Mouse (Mus musculus) adrenal gland (tissue): ENCODE measurements at regions not wholly inside any gene's neighbourhood (a gene's known extent, or its start where the extent isn't known, plus 50 kb on each side); places are given as distances from the start of the nearest gene placed in this dataset.
"Not testable (repeated sequence)": the region's sequence is repeated elsewhere in the genome, so short reads cannot be mapped to it uniquely, and the experiment has no call there.

Experiments
- intact Hi-C: fragments of 180-260 bp; cut with DNase I; formaldehyde crosslinking; loops from one replicate; pipeline ENCODE4 v1.15.1; 2025

DNA sequence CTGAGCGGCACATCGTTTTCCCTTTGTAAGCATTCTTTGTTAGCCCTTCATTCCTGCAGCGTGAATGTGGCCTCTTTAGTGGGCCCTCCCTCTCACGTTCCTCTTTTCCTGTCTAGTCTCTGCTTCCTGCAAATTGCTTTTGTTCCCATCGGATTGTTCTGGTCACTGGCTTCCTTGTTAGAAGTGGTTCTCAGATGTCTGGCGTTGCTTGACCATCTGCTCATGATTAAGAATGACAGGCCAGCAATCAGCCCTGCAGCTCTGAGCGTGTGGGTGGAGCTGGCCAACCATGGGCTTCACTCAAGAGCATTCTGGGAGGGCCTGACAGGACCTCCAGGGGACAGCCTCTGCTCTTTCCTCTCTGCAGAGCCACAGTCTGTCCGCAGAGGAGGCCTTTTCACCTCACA is 297.5 kb downstream of the Eipr1 start:
- intact Hi-C loops: no loop called here

DNA sequence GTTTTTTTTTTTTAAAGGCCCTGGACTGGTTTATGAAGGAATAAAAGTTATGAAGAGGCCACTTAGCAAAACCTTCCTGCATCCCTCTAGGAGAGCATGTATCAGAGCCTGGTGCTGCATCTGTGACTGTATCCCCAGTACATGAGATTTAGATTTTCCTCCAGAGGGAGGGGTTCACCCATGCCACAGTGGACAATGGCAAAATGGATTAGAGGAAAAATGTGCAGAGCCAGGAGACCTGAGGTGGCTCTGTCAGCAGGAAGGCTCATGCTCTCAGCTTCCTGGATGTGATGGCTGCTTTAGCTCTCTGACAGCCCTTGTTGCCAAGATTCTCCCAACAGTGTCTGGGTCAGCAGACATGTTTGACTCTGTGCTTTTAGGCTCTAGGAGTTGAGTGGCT is 298.2 kb downstream of the Eipr1 start:
- intact Hi-C loops: no loop called here

GRCm38 (mm10) chr12:29050516-29051251 is 299.1 kb downstream of the Eipr1 start:
- intact Hi-C loops: no loop called here

DNA sequence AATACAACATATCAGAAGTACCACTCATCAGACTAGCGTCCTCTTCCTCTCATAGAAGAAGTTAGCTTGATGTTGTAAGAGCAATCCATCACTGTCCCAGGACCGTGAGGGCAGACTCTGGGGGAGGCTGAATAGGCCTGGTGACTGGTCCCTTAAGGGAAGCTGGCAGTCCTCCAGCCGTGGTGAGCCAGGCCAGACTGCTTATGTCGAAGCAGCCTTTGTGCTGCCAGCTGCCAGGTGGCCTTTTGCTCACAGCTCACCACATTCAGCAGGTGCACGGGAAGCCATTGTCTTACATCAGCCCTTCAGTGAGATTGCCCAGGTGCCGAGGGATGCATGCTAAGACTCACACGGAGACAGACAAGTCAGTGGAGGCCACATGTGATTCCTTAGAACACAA is 302.8 kb downstream of the Eipr1 start:
- intact Hi-C loops: no loop called here

DNA sequence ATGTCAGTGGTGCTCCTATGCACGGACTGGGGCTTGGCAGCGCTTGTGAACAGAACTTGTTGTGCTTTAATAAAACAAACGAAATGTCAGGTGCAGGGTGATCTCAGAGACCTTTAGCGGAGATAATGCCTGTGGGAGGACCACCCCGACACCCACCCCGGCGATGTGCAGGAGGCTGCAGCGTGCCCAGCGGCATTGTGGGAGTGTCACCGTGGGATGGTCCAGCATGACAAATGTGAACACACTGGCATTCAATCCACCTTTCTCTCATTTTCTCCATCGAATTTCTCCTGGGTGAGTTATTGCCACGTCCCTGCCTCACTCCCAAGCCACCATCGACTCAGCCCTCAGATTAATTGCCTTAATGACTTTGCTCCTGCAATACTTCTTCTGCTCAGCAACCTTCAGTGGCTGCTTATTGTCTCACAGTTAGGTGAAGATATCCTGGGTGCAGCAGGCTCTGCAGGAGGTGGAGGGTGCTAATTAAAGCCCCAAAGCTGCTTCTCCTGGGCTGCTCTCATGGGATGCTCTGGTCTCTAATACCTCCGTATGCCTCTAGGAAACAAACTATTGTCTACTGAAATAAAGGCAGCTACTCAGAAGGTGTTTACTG is 310.5 kb downstream of the Eipr1 start:
- intact Hi-C loops: no loop called here

- intact Hi-C loops: no loop called here
Measured at GRCm38 (mm10) chr12:29062801-29063200, 311.2 kb downstream of the Eipr1 start.

DNA sequence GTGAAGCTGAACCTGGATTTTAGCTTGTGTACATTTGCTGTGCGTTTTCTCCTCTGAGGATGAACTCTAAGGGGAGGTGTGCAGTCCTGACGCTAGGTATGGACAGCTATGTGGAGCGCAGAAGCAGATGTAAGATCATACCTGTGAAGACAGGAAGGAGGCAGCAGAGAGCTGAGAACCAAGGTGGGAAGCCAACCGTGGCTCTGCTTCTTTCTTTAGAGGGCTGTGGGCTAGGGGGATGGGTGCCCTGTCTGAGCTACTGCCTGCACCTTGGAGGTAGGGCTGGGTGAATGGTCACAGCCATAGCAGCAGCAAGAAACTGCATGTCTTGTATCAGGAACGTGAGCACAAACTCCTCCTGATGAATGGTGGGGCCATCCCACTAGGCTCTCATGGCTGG is 316.6 kb downstream of the Eipr1 start:
- intact Hi-C loops: loop anchor here (5.0 kb wide), 1 partner anchor 59 kb away; no protein-coding TSS in a partner anchor

DNA sequence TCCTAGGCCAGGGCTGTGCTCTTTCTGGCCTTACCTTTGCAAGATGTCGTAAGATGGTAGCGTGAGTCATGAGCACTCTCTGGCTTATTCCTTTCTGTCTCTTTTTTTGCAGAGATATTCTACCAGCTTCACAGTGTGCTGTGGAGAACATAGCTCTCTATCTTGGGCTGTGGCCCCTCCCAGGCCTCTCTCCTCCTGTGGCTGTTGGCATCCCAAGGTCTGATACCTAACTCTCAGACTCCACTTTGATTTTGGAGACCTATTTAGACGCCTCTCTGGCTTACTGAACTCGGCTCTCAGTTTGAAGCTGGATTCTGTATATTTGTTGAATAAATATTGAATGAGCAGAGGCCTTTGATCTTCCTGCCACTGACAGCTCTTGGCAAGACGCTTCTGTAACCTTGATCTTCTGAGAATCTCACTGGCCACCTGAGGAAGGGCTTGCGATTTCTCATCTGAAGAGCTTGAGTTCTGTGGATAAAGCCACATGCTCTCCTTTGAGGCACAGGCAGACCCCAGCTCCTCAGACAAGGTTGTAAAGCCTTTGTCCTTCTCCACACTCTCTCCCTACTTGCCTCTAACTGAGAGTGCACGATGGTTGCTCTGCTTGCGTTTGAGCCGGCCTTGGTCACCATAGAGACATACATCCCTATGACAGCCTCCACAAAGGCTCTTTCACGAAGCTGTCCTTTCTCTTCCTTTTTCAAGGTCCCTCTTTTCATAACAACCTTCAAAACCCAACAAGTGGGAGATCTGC is 323.7 kb downstream of the Eipr1 start:
- intact Hi-C loops: no loop called here

DNA sequence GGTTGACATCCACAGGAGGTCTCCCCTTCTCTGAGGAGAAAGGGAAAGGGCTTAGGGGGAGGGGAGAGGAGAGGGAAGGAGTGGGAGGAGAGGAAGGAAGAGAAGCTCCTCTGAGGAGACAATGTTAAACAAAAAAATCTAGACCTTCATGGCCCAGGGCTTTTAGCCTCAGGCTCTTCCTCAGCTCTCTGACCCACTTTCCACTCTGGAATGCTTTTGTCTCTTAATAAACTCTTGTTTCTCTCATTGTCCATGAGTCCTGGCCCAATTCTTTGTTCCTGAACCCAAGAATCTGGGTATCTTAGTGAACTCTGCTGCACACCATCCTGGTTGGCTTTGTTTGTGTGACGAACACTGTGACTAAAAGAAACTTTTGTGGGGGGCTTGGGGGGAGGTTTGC is 325.0 kb downstream of the Eipr1 start:
- intact Hi-C loops: no loop called here

DNA sequence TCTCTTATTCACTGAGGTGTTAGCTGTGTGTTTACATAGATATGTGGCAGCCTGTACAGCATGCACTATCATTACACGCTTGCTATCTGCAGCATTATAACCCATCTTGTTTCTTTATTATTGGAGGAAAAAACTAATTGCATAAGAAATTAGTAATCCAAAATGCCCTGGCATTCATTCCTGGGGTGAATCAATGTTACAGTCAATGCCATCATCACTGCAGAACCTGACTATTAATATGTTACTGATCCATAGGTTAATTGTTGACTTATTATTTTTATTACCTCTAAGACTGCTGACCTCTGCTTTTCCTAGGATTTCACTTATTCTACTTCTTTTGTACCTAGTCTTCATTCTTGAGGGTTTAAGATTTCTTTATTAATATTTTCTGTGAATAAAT is 327.4 kb downstream of the Eipr1 start:
- intact Hi-C loops: no loop called here

- intact Hi-C loops: no loop called here
Measured at GRCm38 (mm10) chr12:29083426-29084221, 332.0 kb downstream of the Eipr1 start.

DNA sequence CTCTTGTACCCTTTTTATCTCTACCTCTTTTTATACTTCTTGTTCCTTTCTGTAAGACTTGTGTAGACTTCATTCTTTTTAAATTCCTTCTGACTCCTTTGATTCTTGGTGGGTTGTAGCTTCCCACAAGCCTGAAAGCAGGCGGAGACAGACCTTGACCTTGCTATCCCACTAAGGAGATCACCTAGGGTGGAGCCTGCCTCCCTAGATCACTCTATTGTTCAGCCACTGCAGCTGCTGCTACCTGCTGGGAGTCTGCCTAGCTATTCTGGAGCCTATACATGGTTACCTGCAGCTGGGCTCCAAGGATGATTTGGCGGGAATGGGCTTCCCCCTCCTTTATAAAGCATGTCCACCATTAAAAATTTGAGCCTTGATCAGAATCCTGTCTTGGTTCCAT is 335.6 kb downstream of the Eipr1 start:
- intact Hi-C loops: not testable (repeated sequence)

DNA sequence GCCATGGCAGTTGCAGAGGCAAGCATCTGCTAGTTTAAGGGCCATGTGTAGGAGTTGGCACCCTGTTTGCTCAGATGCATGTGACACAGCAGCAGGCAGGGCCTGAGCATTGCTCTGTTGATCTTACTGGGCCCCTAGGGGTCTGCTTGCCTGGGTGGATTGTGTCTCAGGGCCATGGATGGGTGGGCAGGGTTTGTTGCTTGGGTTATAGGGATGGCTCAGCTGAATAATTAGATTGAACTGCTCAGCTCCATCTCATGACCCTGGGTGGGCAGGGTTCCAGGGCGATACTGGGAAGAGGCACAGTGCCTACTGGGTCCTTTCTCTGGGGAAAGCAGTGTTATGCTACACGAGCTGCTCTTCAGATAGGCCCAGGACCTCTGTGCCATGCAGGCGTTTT is 338.0 kb downstream of the Eipr1 start:
- intact Hi-C loops: no loop called here

DNA sequence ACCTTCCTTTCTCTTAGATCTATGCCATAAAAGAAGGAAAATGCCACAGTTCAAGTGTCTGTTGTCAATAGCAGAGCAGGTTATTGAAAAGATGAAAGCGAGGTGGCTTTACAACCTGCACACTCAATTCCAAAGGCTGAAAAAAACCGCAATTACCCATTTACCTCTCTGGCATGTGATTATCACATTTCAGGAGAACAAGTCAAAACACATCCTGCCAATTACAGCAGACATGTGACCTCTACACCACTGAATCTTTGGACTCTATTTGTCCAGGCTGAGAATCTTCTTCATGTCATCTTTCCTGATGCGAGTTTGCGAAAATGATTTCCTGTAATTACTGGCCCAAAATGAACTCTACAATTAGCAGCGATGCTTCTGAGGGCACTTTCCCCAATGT is 338.8 kb downstream of the Eipr1 start:
- intact Hi-C loops: no loop called here

GRCm38 (mm10) chr12:29095406-29096032 is 343.9 kb downstream of the Eipr1 start:
- intact Hi-C loops: no loop called here

DNA sequence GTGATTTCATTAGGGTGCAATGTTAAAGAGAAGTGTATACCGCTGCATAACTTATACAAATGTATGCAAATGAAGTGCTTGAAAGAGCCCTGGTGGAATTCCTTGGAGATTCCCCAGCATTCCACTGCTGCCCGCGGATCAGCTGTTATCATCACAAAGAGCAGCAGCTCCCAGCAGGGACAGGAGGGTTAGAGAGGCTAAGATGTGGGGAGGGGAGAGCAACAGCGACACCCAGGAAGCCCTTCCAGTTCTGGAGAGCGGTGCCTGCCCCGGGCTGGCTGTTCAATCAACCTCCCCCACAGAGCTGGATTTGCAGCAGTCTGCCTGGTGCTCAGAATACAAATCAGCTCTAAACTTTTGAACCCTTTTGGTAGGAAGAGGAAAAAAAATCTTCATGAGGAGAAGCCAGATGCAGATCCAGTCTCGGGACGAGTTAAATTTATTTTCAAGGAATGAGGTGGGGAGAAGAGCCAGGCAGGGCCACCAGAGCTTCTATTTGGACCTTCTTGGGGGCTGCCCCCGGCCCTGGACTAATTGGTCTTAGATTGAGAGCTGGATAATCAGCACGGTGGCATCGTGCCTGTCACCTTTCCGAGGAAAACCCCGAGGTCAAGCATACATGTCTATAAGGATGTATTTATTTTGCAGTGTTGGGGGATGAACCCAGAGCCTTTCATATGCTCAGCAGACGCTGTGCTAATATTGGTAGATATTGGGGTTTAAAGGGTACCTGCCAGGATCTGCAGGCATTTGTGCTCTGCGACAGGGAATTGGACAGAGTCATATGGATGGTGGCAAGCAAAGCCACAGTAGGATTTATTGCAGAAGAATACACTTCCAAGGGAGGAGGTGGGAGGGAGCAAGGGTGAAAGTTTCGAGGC is 344.7 kb downstream of the Eipr1 start:
- intact Hi-C loops: no loop called here

- intact Hi-C loops: no loop called here
Measured at GRCm38 (mm10) chr12:29100042-29100570, 348.5 kb downstream of the Eipr1 start.

DNA sequence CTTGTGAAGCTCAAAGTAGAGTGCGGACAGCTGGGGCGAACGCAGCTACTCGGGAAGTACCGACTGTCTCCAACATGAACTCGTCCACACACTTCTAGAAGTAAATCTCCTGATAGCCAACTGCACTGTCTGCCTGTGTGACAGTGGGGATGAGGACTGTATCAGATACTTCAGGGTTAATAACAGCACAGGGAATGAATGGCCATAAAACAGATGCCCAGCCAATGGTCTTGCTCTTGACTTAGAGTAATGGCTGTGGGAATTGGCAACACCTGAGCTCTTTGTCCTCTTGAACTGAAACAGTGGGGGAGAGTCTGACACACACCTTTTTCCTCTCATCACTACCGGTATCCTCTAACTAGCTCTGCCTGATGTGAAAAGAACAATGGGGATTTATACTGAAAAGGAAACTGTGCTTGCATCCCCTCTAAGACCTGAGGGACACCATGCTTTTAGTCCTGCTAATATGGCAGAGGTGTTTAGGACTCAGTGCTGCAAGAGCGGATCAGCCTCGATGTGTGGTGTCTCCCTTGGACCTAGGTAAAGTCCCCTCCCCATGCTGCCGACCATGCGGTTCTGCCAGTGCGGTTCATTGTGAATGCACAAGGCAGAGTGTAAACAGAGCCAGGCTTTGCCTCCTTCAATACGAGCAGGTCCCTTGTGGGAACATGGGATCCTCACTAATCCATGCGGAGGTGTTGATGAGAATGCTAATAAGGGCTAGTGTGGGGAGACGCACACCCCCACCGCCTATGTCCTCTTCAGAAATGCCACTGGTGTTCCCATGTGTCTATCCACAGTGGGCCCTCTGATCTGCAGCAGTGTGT is 355.5 kb downstream of the Eipr1 start:
- intact Hi-C loops: no loop called here

DNA sequence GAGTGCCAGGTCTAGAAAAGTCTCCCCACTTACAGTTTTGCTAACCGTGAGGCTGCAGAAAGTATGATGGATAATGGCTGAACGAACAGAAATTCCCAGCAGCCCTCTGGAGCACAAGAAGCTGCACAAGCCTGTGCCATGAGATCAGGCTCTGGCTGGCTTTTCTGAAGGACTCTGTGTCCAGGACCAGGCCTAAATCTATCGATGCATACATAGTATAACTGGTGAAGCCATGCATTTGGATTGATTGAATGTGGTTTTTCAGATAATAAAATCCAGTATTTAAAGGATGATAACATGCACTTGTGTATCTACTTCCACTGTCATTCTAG is 356.1 kb downstream of the Eipr1 start:
- intact Hi-C loops: no loop called here
